Mouse (Mus musculus) forebrain, embryonic 10.5 days (tissue): ENCODE measurements around the gene Mycbp. TPM values are rescaled to one million over a fixed set of nuclear protein-coding genes. Genes with fewer than 3 reads are reported as not detected.

ENCODE experiments used
- DNase-seq: peaks from one replicate; pipeline ENCODE4 v3.0.0-alpha.2; 2017; ENCODE audit warnings: low spot score; ENCODE audit errors: extremely low spot score
- H3K27ac ChIP-seq: fragments of 300-500 bp; sonication (generic); 2 replicates; pipeline ENCODE4 v1.5.1; 2016; ENCODE audit warnings: mild to moderate bottlenecking
- H3K27me3 ChIP-seq: fragments of 300-500 bp; sonication (generic); 2 replicates; pipeline ENCODE4 v1.6.1; 2016; ENCODE audit warnings: mild to moderate bottlenecking; ENCODE audit not compliant: poor library complexity, severe bottlenecking
- H3K36me3 ChIP-seq: fragments of 300-500 bp; sonication (generic); replicated peaks from 2 replicates; pipeline ENCODE4 v1.6.1; 2016; ENCODE audit warnings: mild to moderate bottlenecking, moderate library complexity
- H3K4me1 ChIP-seq: fragments of 300-500 bp; sonication (generic); 2 replicates; pipeline ENCODE4 v1.6.1; 2016
- H3K4me3 ChIP-seq: fragments of 300-500 bp; sonication (generic); 2 replicates; pipeline ENCODE4 v1.5.1; 2016; ENCODE audit warnings: mild to moderate bottlenecking, moderate library complexity
- H3K9me3 ChIP-seq: fragments of 300-500 bp; sonication (generic); 2 replicates; pipeline ENCODE4 v1.6.1; 2016; ENCODE audit warnings: mild to moderate bottlenecking, moderate library complexity
- WGBS: fragments of 180-500 bp; shearing (Covaris S2); methylation state at CpG from one replicate; pipeline ENCODE4 v1.1.7; 2016; 5-methylcytosine and 5-hydroxymethylcytosine counted together
- polyA plus RNA-seq: library from polyadenylated mRNA; unstranded; fragments of >200 nt; fragmentation: Nextera tagmentation; extraction: Ambion mirVana; gene quantifications from 2 replicates; pipeline ENCODE4 v1.2.1, GENCODE M21; 2016

Mycbp gene
- polyA plus RNA-seq: 65.7 and 67.7 TPM in 2 replicates

- Histone ChIP-seq H3K36me3 (peaks cover 18% of the 10 kb centered on the region), H3K9me3 (no peaks in the 10 kb centered on the region), H3K27me3 (no peaks in the 10 kb centered on the region), H3K4me1 (peaks cover 35% of the 10 kb centered on the region), H3K4me3 (peak within 1 kb of the TSS; percentile 73), H3K27ac (peak within 1 kb of the TSS; percentile 87)
- WGBS: 2% methylated on average over 48 of the region's 49 CpGs
- DNase-seq: peak; percentile 99
Observed at GRCm38 (mm10) chr4:123904333-123905125, at the start of gene Mycbp. Gene Mycbp, plus strand, starts transcription at chr4:123904832.

GRCm38 (mm10) chr4:123856888-123857287, 47.7 kb upstream of the Mycbp start:
- Histone ChIP-seq H3K27me3 (no peaks in the 10 kb centered on the region), H3K36me3 (no peaks in the 10 kb centered on the region), H3K4me3 (no peak overlapping the region), H3K27ac (no peak overlapping the region), H3K4me1 (no peaks in the 10 kb centered on the region), H3K9me3 (no peaks in the 10 kb centered on the region)
- no peak for DNase-seq
- 78% methylated on average over 4 of the region's 4 CpGs for WGBS

- peaks cover 3% of the 10 kb centered on the region; the same call in 1 of the 2 replicates for H3K9me3 ChIP-seq
- 93% methylated on average over 7 of the region's 7 CpGs for WGBS
- H3K27me3 ChIP-seq: no peaks in the 10 kb centered on the region
- H3K36me3 ChIP-seq: no peaks in the 10 kb centered on the region
- DNase-seq: no peak
- H3K27ac ChIP-seq: no peak overlapping the region
- no peak overlapping the region for H3K4me3 ChIP-seq
- no peaks in the 10 kb centered on the region for H3K4me1 ChIP-seq
Observed at GRCm38 (mm10) chr4:123858090-123858489, 46.5 kb upstream of the Mycbp start.

DNA sequence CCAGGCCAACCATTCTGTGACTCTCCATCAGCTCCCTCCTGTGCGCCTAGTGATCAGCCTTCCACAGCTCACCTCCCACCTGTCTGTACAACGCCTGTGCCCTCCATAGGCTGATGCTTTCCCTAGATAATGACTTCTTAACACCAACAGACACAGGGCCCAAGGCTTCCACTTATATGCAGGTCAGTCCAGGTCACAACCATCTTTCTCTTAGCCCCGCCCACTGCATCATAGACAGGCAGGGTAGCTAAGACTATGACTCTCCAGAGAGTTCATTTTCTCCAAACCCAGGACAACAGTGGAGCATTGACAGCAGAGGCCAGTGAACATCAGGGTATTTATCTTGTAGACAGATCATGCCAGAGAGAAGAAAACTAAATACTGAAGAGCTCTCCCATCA, 45.3 kb upstream of the Mycbp start, which contains the start of gene 4933427I04Rik:
4933427I04Rik (plus strand) TSS at position 301 of the 400 bp plus-strand sequence.
- Histone ChIP-seq H3K27ac (no peak within 1 kb of the TSS), H3K4me1 (no peaks in the 10 kb centered on the region), H3K9me3 (peaks cover 3% of the 10 kb centered on the region; the same call in 1 of the 2 replicates), H3K36me3 (no peaks in the 10 kb centered on the region), H3K4me3 (no peak within 1 kb of the TSS), H3K27me3 (no peaks in the 10 kb centered on the region)
- 76% methylated on average over 3 of the region's 3 CpGs for WGBS
- no peak for DNase-seq

DNA sequence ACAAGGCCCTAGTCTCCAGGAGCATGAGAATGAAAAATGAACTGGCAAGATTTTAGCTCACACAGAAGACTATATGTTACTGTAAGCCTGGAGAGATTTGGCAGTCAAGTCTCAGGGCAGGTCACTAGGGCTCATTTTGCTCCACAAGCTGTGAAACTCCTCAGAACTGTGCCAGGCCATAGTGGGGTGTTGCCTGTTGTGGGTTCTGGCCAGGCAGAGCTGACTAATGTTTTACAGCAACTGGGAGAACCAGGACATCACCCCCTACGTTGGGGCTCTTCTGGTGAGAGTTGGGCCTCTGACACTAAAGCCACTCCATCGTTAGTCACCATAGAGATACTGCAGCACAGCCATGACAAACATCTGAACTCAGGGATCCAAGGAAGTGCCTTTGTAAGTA, 44.8 kb upstream of the Mycbp start:
- Histone ChIP-seq H3K4me1 (no peaks in the 10 kb centered on the region), H3K36me3 (no peaks in the 10 kb centered on the region), H3K27ac (no peak overlapping the region), H3K27me3 (no peaks in the 10 kb centered on the region), H3K9me3 (peaks cover 3% of the 10 kb centered on the region; the same call in 1 of the 2 replicates), H3K4me3 (no peak overlapping the region)
- WGBS: 72% methylated on average over 2 of the region's 2 CpGs
- DNase-seq: no peak

- WGBS: 92% methylated on average over 5 of the region's 5 CpGs
- peaks cover 3% of the 10 kb centered on the region; the same call in 1 of the 2 replicates for H3K9me3 ChIP-seq
- H3K36me3 ChIP-seq: no peaks in the 10 kb centered on the region
- H3K27me3 ChIP-seq: no peaks in the 10 kb centered on the region
- H3K4me1 ChIP-seq: no peaks in the 10 kb centered on the region
- no peak overlapping the region for H3K4me3 ChIP-seq
- no peak overlapping the region for H3K27ac ChIP-seq
- DNase-seq: no peak
Observed at GRCm38 (mm10) chr4:123860621-123861020, 44.0 kb upstream of the Mycbp start.

DNA sequence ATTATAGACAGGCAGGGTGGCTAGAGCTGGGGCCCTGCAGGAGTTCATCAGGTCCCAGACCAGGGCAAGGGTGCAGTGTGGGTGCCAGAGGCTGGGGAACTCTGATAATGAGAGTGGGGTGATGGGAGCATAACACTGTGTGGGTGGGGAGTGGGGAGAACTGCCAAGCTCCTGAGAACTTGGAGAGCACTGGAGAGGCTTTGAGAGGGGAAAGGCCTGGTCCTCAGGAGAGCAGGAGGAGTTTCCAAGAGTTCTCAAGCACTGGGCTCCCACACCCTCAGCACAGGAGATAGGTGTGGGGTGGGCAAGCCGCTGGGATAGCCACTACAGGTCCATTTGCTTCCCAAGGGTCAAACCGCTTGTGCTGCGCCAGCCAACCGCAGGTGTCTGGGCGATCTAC, 10.9 kb upstream of the Mycbp start:
- no peaks in the 10 kb centered on the region for H3K27me3 ChIP-seq
- no peaks in the 10 kb centered on the region for H3K9me3 ChIP-seq
- WGBS: 95% methylated on average over 5 of the region's 5 CpGs

DNA sequence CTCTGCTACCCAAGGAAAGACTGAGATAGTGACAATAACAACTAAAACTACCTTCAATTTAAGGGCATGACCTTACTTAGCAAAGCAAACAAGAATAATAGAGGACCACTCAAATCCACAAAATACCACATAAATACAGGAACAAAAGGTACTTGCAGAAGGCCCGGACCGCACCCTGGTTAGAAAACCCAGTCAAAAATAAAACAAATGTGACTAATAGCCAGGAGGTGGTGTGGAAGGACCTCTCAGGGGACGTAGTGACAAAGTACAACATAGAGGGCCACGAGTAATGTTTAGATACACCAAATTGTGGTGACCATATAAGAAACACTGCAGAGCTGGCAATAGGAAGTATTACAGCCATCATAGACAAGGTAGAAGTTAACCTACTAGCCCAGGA, 10.3 kb upstream of the Mycbp start:
- H3K9me3 ChIP-seq: no peaks in the 10 kb centered on the region

More for the DNA sequence above, 10.9 kb upstream of the Mycbp start:
- no peak overlapping the region for H3K4me3 ChIP-seq
- DNase-seq: no peak
- H3K27ac ChIP-seq: no peak overlapping the region
- H3K36me3 ChIP-seq: no peaks in the 10 kb centered on the region
- peaks cover 5% of the 10 kb centered on the region; the same call in 1 of the 2 replicates for H3K4me1 ChIP-seq

GRCm38 (mm10) chr4:123898696-123899095, 5.9 kb upstream of the Mycbp start:
- Histone ChIP-seq H3K4me3 (no peak overlapping the region), H3K9me3 (no peaks in the 10 kb centered on the region), H3K27me3 (no peaks in the 10 kb centered on the region), H3K4me1 (peaks cover 3% of the 10 kb centered on the region), H3K36me3 (no peaks in the 10 kb centered on the region), H3K27ac (no peak overlapping the region)
- DNase-seq: no peak
- WGBS: 11% methylated on average over 5 of the region's 5 CpGs

More for the DNA sequence above, 10.3 kb upstream of the Mycbp start:
- Histone ChIP-seq H3K36me3 (no peaks in the 10 kb centered on the region), H3K27me3 (no peaks in the 10 kb centered on the region), H3K4me3 (no peak overlapping the region), H3K4me1 (peaks cover 5% of the 10 kb centered on the region; the same call in 1 of the 2 replicates), H3K27ac (no peak overlapping the region)
- DNase-seq: no peak
- 85% methylated on average over 4 of the region's 4 CpGs for WGBS

- Histone ChIP-seq H3K36me3 (peaks cover 7% of the 10 kb centered on the region), H3K4me3 (no peak overlapping the region), H3K27me3 (no peaks in the 10 kb centered on the region), H3K27ac (no peak overlapping the region), H3K9me3 (no peaks in the 10 kb centered on the region), H3K4me1 (peaks cover 35% of the 10 kb centered on the region)
- 75% methylated on average over 3 of the region's 3 CpGs for WGBS
- DNase-seq: no peak
Observed at GRCm38 (mm10) chr4:123903432-123903831, 1.2 kb upstream of the Mycbp start.

GRCm38 (mm10) chr4:123905126-123905668, 565 bp downstream of the Mycbp start:
- Histone ChIP-seq H3K4me1 (peaks cover 35% of the 10 kb centered on the region), H3K9me3 (no peaks in the 10 kb centered on the region), H3K27me3 (no peaks in the 10 kb centered on the region), H3K27ac (peak overlapping the region; percentile 87), H3K36me3 (peaks cover 25% of the 10 kb centered on the region), H3K4me3 (peak overlapping the region; percentile 73)
- no peak for DNase-seq
- WGBS: under 1% methylated on average over 46 of the region's 53 CpGs

DNA sequence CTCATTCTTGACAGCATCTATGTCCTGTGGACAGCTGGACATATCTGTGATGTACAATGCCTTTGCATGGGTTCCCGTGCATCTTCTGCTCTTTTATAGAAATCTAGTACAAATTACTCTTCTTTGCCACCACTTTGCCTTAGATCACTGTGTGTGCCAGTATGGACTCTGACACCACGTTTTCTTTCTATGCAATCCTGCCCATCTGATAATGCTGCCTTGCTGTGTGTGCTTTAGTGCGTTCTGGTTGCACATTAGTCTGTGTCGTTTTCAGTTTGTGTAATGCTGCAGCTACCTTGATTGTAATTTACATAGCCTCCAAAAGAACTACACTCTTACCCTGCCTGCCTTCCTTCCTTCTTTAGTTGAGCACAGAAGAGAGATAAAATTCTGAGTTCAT, 6.9 kb downstream of the Mycbp start:
- Histone ChIP-seq H3K9me3 (no peaks in the 10 kb centered on the region), H3K27me3 (no peaks in the 10 kb centered on the region), H3K4me1 (peaks cover 15% of the 10 kb centered on the region), H3K36me3 (peaks cover 66% of the 10 kb centered on the region), H3K4me3 (no peak overlapping the region), H3K27ac (no peak overlapping the region)
- WGBS: 90% methylated on average over 4 of the region's 4 CpGs
- no peak for DNase-seq

DNA sequence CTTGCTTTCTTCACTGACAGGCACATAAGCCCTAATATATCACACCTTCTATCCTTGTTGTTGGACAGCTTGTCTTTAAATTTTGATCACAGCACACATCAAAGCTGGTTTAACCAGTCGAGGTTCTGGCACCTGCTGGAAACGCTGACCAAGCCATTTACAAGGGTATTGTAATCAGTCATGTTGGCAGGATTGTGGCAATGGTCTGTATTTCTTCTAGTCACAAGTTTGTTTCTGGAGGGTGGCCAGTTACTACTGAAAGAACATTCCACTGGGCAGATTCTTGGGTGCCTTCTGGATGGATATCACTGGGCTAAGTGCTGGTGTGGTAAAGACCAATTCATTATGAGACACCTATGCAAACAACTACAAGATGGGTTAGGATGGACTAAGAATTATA, 7.8 kb downstream of the Mycbp start:
- 87% methylated on average over 2 of the region's 2 CpGs for WGBS
- H3K4me3 ChIP-seq: no peak overlapping the region
- no peaks in the 10 kb centered on the region for H3K9me3 ChIP-seq
- no peaks in the 10 kb centered on the region for H3K27me3 ChIP-seq
- DNase-seq: no peak
- H3K36me3 ChIP-seq: peaks cover 66% of the 10 kb centered on the region
- no peak overlapping the region for H3K27ac ChIP-seq
- H3K4me1 ChIP-seq: peaks cover 14% of the 10 kb centered on the region
